Comparison of ENCODE assay signal across 15 mouse cellular contexts in genomic region chr6:117851747-117852146, GRCm38 (mm10). TPM values are rescaled to one million over a fixed set of nuclear protein-coding genes. Genes with fewer than 3 reads are reported as not detected.
A peak's percentile ranks its signal among the peaks of the same experiment; 100 is the strongest.
DNase-seq lines count a peak whose midpoint lies in the region; ATAC-seq and TF ChIP-seq lines count a peak whose summit lies in the region.
"Had no signal": no experiment of that assay in that cellular context is flagged by ENCODE, and none has a peak within 500 bp of the region (broad histone marks: within the 10 kb centered on the region; RNA-seq: fewer than 3 reads in every experiment).

No protein-coding gene starts in this region.

- H3K4me3 ChIP-seq in kidney, postnatal 0 days (replicated peaks; ENCODE audit: low read depth, low read length) = no peak overlapping the region
- H3K4me3 ChIP-seq in kidney, embryonic 14.5 days (ENCODE audit: low read length) = no peak overlapping the region
- H3K4me3 ChIP-seq: embryonic facial prominence, embryonic 15.5 days; limb, embryonic 15.5 days had no signal

- 70% methylated on average over 2 of the region's 2 CpGs for WGBS in kidney, postnatal 0 days
- 58% methylated on average over 2 of the region's 2 CpGs for WGBS in kidney, embryonic 14.5 days

- TF ChIP-seq CTCF in kidney, postnatal 0 days (IDR thresholded peaks at IDR 0.05; ENCODE audit: low read depth) = peak; percentile 51

- DNase-seq in kidney, postnatal 0 days (ENCODE audit: low spot score) = peak; percentile 12
- DNase-seq in 3T3-L1 (ENCODE audit: low read depth, low spot score) = peak; percentile 47
- peak; percentile 70 for DNase-seq in CD4-positive, CD25-positive, alpha-beta regulatory T cell, adult 2 months (ENCODE audit: low read depth, low spot score)
- no peak for DNase-seq in cerebellum, adult 8-10 months
- DNase-seq in frontal cortex, postnatal 25 days (ENCODE audit: low spot score in 2 of 2) = no peak
- DNase-seq in urinary bladder, postnatal 36 days (ENCODE audit: low spot score in 2 of 2) = no peak
- DNase-seq: adrenal gland, adult 8-10 months; cerebellum, postnatal 25 days; kidney, postnatal 10 days had no signal

- H3K9me3 ChIP-seq in kidney, postnatal 0 days (replicated peaks; ENCODE audit: low read length) = no peaks in the 10 kb centered on the region
- H3K9me3 ChIP-seq in kidney, embryonic 14.5 days (ENCODE audit: control insufficient read depth, low read length) = no peaks in the 10 kb centered on the region
- H3K9me3 ChIP-seq: embryonic facial prominence, embryonic 15.5 days; G1E; limb, embryonic 15.5 days had no signal

- H3K36me3 ChIP-seq in kidney, postnatal 0 days (ENCODE audit: insufficient read depth, low read length) = 0 out of 2 replicates have a peak, but pooled peaks cover 9% of the 10 kb centered on the region
- H3K36me3 ChIP-seq in kidney, embryonic 14.5 days (ENCODE audit: control insufficient read depth, insufficient read depth, low read length) = peaks cover 16% of the 10 kb centered on the region; the same call in 1 of the 2 replicates

- no peak overlapping the region for H3K27ac ChIP-seq in kidney, postnatal 0 days
- no peak overlapping the region for H3K27ac ChIP-seq in kidney, embryonic 14.5 days (ENCODE audit: low read depth, low read length)
- H3K27ac ChIP-seq: embryonic facial prominence, embryonic 15.5 days; limb, embryonic 15.5 days had no signal

- H3K4me1 ChIP-seq in kidney, postnatal 0 days (replicated peaks; ENCODE audit: insufficient read depth, low read length) = no peaks in the 10 kb centered on the region
- no peaks in the 10 kb centered on the region for H3K4me1 ChIP-seq in kidney, embryonic 14.5 days (ENCODE audit: control insufficient read depth, insufficient read depth, low read length)
- H3K4me1 ChIP-seq: embryonic facial prominence, embryonic 15.5 days; limb, embryonic 15.5 days had no signal

- H3K9ac ChIP-seq in kidney, postnatal 0 days (ENCODE audit: low read depth, low read length) = no peak overlapping the region
- H3K9ac ChIP-seq in kidney, embryonic 14.5 days (ENCODE audit: low read depth, low read length) = no peak overlapping the region
- H3K9ac ChIP-seq: embryonic facial prominence, embryonic 15.5 days; limb, embryonic 15.5 days had no signal

- no peak for ATAC-seq in kidney, postnatal 0 days (replicated peaks; ENCODE audit: low FRiP score, low read depth)
- ATAC-seq in kidney, embryonic 14.5 days (ENCODE audit: low FRiP score, low TSS enrichment) = no peak
- peak; percentile 60; the same call in 1 of the 2 replicates for ATAC-seq in common myeloid progenitor, adult 5-6 weeks (replicated peaks; ENCODE audit: low read depth, poor library complexity, severe bottlenecking)
- ATAC-seq: forebrain, embryonic 16.5 days had no signal

- no peaks in the 10 kb centered on the region for H3K27me3 ChIP-seq in kidney, postnatal 0 days (ENCODE audit: insufficient read depth, low read length)
- H3K27me3 ChIP-seq in kidney, embryonic 14.5 days (ENCODE audit: control insufficient read depth, insufficient read depth, low read length) = no peaks in the 10 kb centered on the region
- H3K27me3 ChIP-seq: embryonic facial prominence, embryonic 15.5 days; limb, embryonic 15.5 days had no signal

- no peak overlapping the region for H3K4me2 ChIP-seq in kidney, postnatal 0 days (ENCODE audit: low read length)
- H3K4me2 ChIP-seq in kidney, embryonic 14.5 days (replicated peaks; ENCODE audit: low read depth, low read length) = no peak overlapping the region
- H3K4me2 ChIP-seq: embryonic facial prominence, embryonic 15.5 days; limb, embryonic 15.5 days had no signal

RNA-seq across cellular contexts. Expression of gene Zfp239, which starts 10.2 kb away (rescaled TPM):
- 9.0 and 11.0 TPM in 2 replicates for polyA plus RNA-seq in kidney, postnatal 0 days (2015; fragmentation: Nextera tagmentation; extraction: Ambion mirVana)
- polyA plus RNA-seq in kidney, embryonic 14.5 days (2014; fragmentation: Nextera tagmentation; extraction: Ambion mirVana) = 6.6 and 10.0 TPM in 2 replicates
- 4.3 and 8.9 TPM in 2 replicates for total RNA-seq in common myeloid progenitor, adult 5-6 weeks (2017)

RNA-seq across cellular contexts. Expression of gene Zfp637, which starts 10.8 kb away (rescaled TPM):
- 93.5 and 95.6 TPM in 2 replicates for polyA plus RNA-seq in kidney, postnatal 0 days (2015; fragmentation: Nextera tagmentation; extraction: Ambion mirVana)
- polyA plus RNA-seq in kidney, embryonic 14.5 days (2014; fragmentation: Nextera tagmentation; extraction: Ambion mirVana) = 110 and 111 TPM in 2 replicates
- 22.8 and 30.0 TPM in 2 replicates for total RNA-seq in common myeloid progenitor, adult 5-6 weeks (2017)

RNA-seq across cellular contexts. Expression of gene Hnrnpf, which starts 48.4 kb away (rescaled TPM):
- 555 and 598 TPM in 2 replicates for polyA plus RNA-seq in kidney, postnatal 0 days (2015; fragmentation: Nextera tagmentation; extraction: Ambion mirVana)
- 606 and 823 TPM in 2 replicates for polyA plus RNA-seq in kidney, embryonic 14.5 days (2014; fragmentation: Nextera tagmentation; extraction: Ambion mirVana)
- total RNA-seq in common myeloid progenitor, adult 5-6 weeks (2017) = 1,320 and 1,371 TPM in 2 replicates

Comparison
In these comparisons a context has a peak if more than half of its experiments do, and no peak if none do; other contexts are left out.
1. DNase-seq: peak in kidney, postnatal 0 days (single experiment), 3T3-L1 (single experiment) and CD4-positive, CD25-positive, alpha-beta regulatory T cell, adult 2 months (single experiment); none in cerebellum, adult 8-10 months (single experiment), frontal cortex, postnatal 25 days (0 of 2) and urinary bladder, postnatal 36 days (0 of 2).